Comparison of ENCODE assay signal across 20 mouse cellular contexts in the genomic region with DNA sequence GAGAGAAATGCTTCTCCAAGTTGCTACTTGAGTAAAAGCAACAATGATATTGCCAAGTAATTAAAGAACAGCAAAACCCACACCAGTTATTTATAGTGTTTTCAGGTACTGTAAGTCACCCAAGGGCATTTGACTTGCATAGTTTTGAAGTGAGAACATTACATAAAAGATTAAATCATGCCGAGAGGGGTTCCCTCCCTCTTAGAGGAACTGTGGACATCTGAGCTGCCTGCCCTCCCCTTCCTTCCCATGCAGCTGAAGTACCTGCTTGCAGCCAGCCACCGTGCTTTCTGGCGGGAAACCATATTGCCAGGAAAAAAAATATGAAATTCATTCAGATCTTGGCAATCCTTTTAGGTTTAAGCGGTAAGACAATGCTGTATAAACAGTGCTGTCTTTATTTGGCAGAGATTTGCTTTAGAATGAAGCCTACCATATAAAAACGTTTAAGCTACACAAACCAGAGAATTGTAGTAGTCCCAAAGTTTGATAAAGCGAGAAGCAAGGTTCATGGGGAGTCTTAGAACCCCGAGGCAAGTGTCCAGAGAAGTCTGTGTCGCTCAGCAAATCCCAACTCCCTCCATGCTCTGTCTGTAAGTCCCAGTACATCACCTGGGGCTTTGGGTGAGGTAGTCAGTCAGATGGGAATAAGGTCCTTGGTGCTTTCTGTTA.
DNase-seq lines count a peak whose midpoint lies in the region; ATAC-seq and TF ChIP-seq lines count a peak whose summit lies in the region.
"Had no signal": no experiment of that assay in that cellular context is flagged by ENCODE, and none has a peak within 500 bp of the region (broad histone marks: within the 10 kb centered on the region; RNA-seq: fewer than 3 reads in every experiment).

No protein-coding gene starts in this region.

- TF ChIP-seq CTCF in heart, postnatal 0 days (IDR thresholded peaks at IDR 0.05; ENCODE audit: low read depth) = no peak

- 33% methylated on average over 8 of the region's 8 CpGs for WGBS in heart, postnatal 0 days
- 35% methylated on average over 8 of the region's 8 CpGs for WGBS in lung, embryonic 15.5 days
- 40% methylated on average over 8 of the region's 8 CpGs for WGBS in embryonic facial prominence, embryonic 14.5 days
- 44% methylated on average over 8 of the region's 8 CpGs for WGBS in limb, embryonic 13.5 days

- H3K9ac ChIP-seq in heart, postnatal 0 days (replicated peaks; ENCODE audit: low read depth, low read length) = no peak overlapping the region
- no peak overlapping the region for H3K9ac ChIP-seq in lung, embryonic 15.5 days
- H3K9ac ChIP-seq in embryonic facial prominence, embryonic 14.5 days (ENCODE audit: low read depth, low read length) = no peak overlapping the region
- H3K9ac ChIP-seq in limb, embryonic 13.5 days = no peak overlapping the region
- H3K9ac ChIP-seq: forebrain, postnatal 0 days; hindbrain, embryonic 14.5 days; intestine, embryonic 15.5 days; liver, embryonic 12.5 days; midbrain, embryonic 15.5 days had no signal

- DNase-seq in heart, postnatal 0 days (ENCODE audit: low spot score) = peak; percentile 33
- no peak for DNase-seq in heart, adult 18-20 months
- no peak for DNase-seq in lung, postnatal 4 days
- DNase-seq in embryonic facial prominence, embryonic 14.5 days (ENCODE audit: low spot score) = peak; percentile 83
- no peak for DNase-seq in right cerebral cortex, postnatal 25 days
- DNase-seq: adrenal gland, adult 2 months; cerebellum, adult 11-12 months; cerebellum, postnatal 36 days; forebrain, postnatal 0 days; kidney, postnatal 4 days; retina, postnatal 1 day; thymus, adult 2 months had no signal

- H3K36me3 ChIP-seq in heart, postnatal 0 days (replicated peaks; ENCODE audit: control insufficient read depth, insufficient read depth, low read length) = no peaks in the 10 kb centered on the region
- H3K36me3 ChIP-seq in lung, embryonic 15.5 days = no peaks in the 10 kb centered on the region
- no peaks in the 10 kb centered on the region for H3K36me3 ChIP-seq in embryonic facial prominence, embryonic 14.5 days (ENCODE audit: control insufficient read depth, insufficient read depth, low read length)
- H3K36me3 ChIP-seq in limb, embryonic 13.5 days = no peaks in the 10 kb centered on the region
- H3K36me3 ChIP-seq: intestine, embryonic 15.5 days; liver, embryonic 12.5 days; midbrain, embryonic 15.5 days had no signal

- H3K27ac ChIP-seq in heart, postnatal 0 days (ENCODE audit: low read depth) = peak overlapping the region; percentile 44; the same call in 1 of the 2 replicates
- 0 out of 2 replicates have a peak overlapping the region, but pooled peaks have one; percentile 22 for H3K27ac ChIP-seq in lung, embryonic 15.5 days
- no peak overlapping the region for H3K27ac ChIP-seq in embryonic facial prominence, embryonic 14.5 days (replicated peaks; ENCODE audit: low read depth, low read length)
- peak overlapping the region; percentile 34; the same call in 1 of the 2 replicates for H3K27ac ChIP-seq in limb, embryonic 13.5 days
- H3K27ac ChIP-seq: hindbrain, embryonic 14.5 days; intestine, embryonic 15.5 days; liver, embryonic 12.5 days; midbrain, embryonic 15.5 days had no signal

- TF ChIP-seq EP300 in heart, postnatal 0 days (IDR thresholded peaks at IDR 0.05; ENCODE audit: low read depth) = no peak

- H3K4me1 ChIP-seq in heart, postnatal 0 days (ENCODE audit: control insufficient read depth, insufficient read depth) = peaks cover 19% of the 10 kb centered on the region
- peaks cover 16% of the 10 kb centered on the region for H3K4me1 ChIP-seq in lung, embryonic 15.5 days
- peaks cover 13% of the 10 kb centered on the region for H3K4me1 ChIP-seq in embryonic facial prominence, embryonic 14.5 days (ENCODE audit: control insufficient read depth, insufficient read depth, low read length)
- peaks cover 41% of the 10 kb centered on the region for H3K4me1 ChIP-seq in limb, embryonic 13.5 days

- H3K27me3 ChIP-seq in heart, postnatal 0 days (ENCODE audit: control insufficient read depth, insufficient read depth, low read length) = no peaks in the 10 kb centered on the region
- H3K27me3 ChIP-seq in lung, embryonic 15.5 days = no peaks in the 10 kb centered on the region
- H3K27me3 ChIP-seq in embryonic facial prominence, embryonic 14.5 days (replicated peaks; ENCODE audit: control insufficient read depth, insufficient read depth, low read length) = no peaks in the 10 kb centered on the region
- H3K27me3 ChIP-seq in limb, embryonic 13.5 days = no peaks in the 10 kb centered on the region
- H3K27me3 ChIP-seq: CH12.LX; intestine, embryonic 15.5 days; liver, embryonic 12.5 days; midbrain, embryonic 15.5 days had no signal

- H3K4me3 ChIP-seq in heart, postnatal 0 days (ENCODE audit: low read depth, low read length) = no peak overlapping the region
- no peak overlapping the region for H3K4me3 ChIP-seq in lung, embryonic 15.5 days
- H3K4me3 ChIP-seq in embryonic facial prominence, embryonic 14.5 days (ENCODE audit: low read depth, low read length) = no peak overlapping the region
- H3K4me3 ChIP-seq in limb, embryonic 13.5 days = no peak overlapping the region
- H3K4me3 ChIP-seq: intestine, embryonic 15.5 days; liver, embryonic 12.5 days; midbrain, embryonic 15.5 days had no signal

- H3K9me3 ChIP-seq in heart, postnatal 0 days (replicated peaks; ENCODE audit: control insufficient read depth, low read length) = no peaks in the 10 kb centered on the region
- no peaks in the 10 kb centered on the region for H3K9me3 ChIP-seq in lung, embryonic 15.5 days
- no peaks in the 10 kb centered on the region for H3K9me3 ChIP-seq in embryonic facial prominence, embryonic 14.5 days (ENCODE audit: control insufficient read depth, low read length)
- H3K9me3 ChIP-seq in limb, embryonic 13.5 days = no peaks in the 10 kb centered on the region
- H3K9me3 ChIP-seq: intestine, embryonic 15.5 days; liver, embryonic 12.5 days; midbrain, embryonic 15.5 days had no signal

- no peak overlapping the region for H3K4me2 ChIP-seq in heart, postnatal 0 days (ENCODE audit: low read depth, low read length)
- no peak overlapping the region for H3K4me2 ChIP-seq in lung, embryonic 15.5 days
- peak overlapping the region; percentile 10; the same call in 1 of the 2 replicates for H3K4me2 ChIP-seq in embryonic facial prominence, embryonic 14.5 days (ENCODE audit: low read depth, low read length)
- no peak overlapping the region for H3K4me2 ChIP-seq in limb, embryonic 13.5 days (replicated peaks)
- H3K4me2 ChIP-seq: hindbrain, embryonic 14.5 days; intestine, embryonic 15.5 days; liver, embryonic 12.5 days; midbrain, embryonic 15.5 days had no signal

- ATAC-seq in heart, postnatal 0 days (ENCODE audit: insufficient read depth, low read depth) = peak; percentile 39; the same call in 1 of the 2 replicates
- no peak for ATAC-seq in lung, embryonic 15.5 days (ENCODE audit: borderline replicate concordance, extremely low read depth, low FRiP score, low TSS enrichment)
- peak; percentile 67; the same call in 1 of the 2 replicates for ATAC-seq in embryonic facial prominence, embryonic 14.5 days (ENCODE audit: low read depth)
- peak; percentile 54; the same call in 1 of the 2 replicates for ATAC-seq in limb, embryonic 13.5 days (ENCODE audit: low FRiP score, low read depth)
- ATAC-seq in CD4-positive, CD25-positive, alpha-beta regulatory T cell, adult 4 months = no peak
- ATAC-seq: forebrain, postnatal 0 days; intestine, embryonic 15.5 days; liver, embryonic 12.5 days; midbrain, embryonic 15.5 days had no signal

Comparison
In these comparisons a context has a peak if more than half of its experiments do, and no peak if none do; other contexts are left out.
1. DNase-seq: peak in heart, postnatal 0 days (single experiment) and embryonic facial prominence, embryonic 14.5 days (single experiment); none in heart, adult 18-20 months (0 of 2), lung, postnatal 4 days (0 of 2) and right cerebral cortex, postnatal 25 days (single experiment).
2. ATAC-seq: peak in heart, postnatal 0 days (single experiment), embryonic facial prominence, embryonic 14.5 days (single experiment) and limb, embryonic 13.5 days (single experiment); none in lung, embryonic 15.5 days (single experiment) and CD4-positive, CD25-positive, alpha-beta regulatory T cell, adult 4 months (single experiment).